Mouse (Mus musculus) urinary bladder, adult 2 months (tissue): ENCODE measurements around the gene Zkscan16. TPM values are rescaled to one million over a fixed set of nuclear protein-coding genes. Genes with fewer than 3 reads are reported as not detected.

ENCODE experiments used
- DNase-seq: peaks from one replicate; pipeline ENCODE4 v3.0.0; 2022; ENCODE audit warnings: low spot score
- polyA plus RNA-seq: library from polyadenylated mRNA; depleted of rRNA; stranded (reverse); fragments of >200 nt; gene quantifications from 2 replicates; pipeline ENCODE4 v1.2.3, GENCODE M21; 2012

The Zkscan16 gene
- polyA plus RNA-seq, 1 experiment: 0.06 TPM

GRCm38 (mm10) chr4:58935846-58936245 lies 7.6 kb upstream of the Zkscan16 start:
- DNase-seq: no peak

- no peak for DNase-seq
Measured at GRCm38 (mm10) chr4:58941638-58942037, 1.8 kb upstream of the Zkscan16 start.

GRCm38 (mm10) chr4:58942942-58943341 lies 486 bp upstream of the Zkscan16 start:
- DNase-seq: no peak

- no peak for DNase-seq
Measured at GRCm38 (mm10) chr4:58944206-58944553, 752 bp downstream of the Zkscan16 start.

GRCm38 (mm10) chr4:58944695-58945094 lies 1.3 kb downstream of the Zkscan16 start:
- DNase-seq: no peak

GRCm38 (mm10) chr4:58948391-58948790 lies 5.0 kb downstream of the Zkscan16 start:
- DNase-seq: no peak

GRCm38 (mm10) chr4:58952630-58953029 lies 9.2 kb downstream of the Zkscan16 start:
- no peak for DNase-seq

GRCm38 (mm10) chr4:58961719-58962118 lies 18.3 kb downstream of the Zkscan16 start:
- no peak for DNase-seq

GRCm38 (mm10) chr4:58963271-58963670 lies 19.8 kb downstream of the Zkscan16 start:
- DNase-seq: no peak

GRCm38 (mm10) chr4:58965136-58965535 lies 21.7 kb downstream of the Zkscan16 start:
- no peak for DNase-seq

- no peak for DNase-seq
Measured at GRCm38 (mm10) chr4:58970678-58971077, 27.2 kb downstream of the Zkscan16 start.

GRCm38 (mm10) chr4:58975711-58976110 lies 32.3 kb downstream of the Zkscan16 start:
- no peak for DNase-seq

GRCm38 (mm10) chr4:58981421-58981820 lies 38.0 kb downstream of the Zkscan16 start:
- DNase-seq: no peak

GRCm38 (mm10) chr4:58982806-58983205 lies 39.4 kb downstream of the Zkscan16 start:
- no peak for DNase-seq

GRCm38 (mm10) chr4:58985157-58985648 lies 41.8 kb downstream of the Zkscan16 start:
- peak; percentile 75 for DNase-seq

- DNase-seq: peak; percentile 65
Measured at GRCm38 (mm10) chr4:58986540-58987190, 43.2 kb downstream of the Zkscan16 start, which contains the start of gene Ptgr1. Gene Ptgr1 (minus strand): TSS chr4:58987119.

- no peak for DNase-seq
Measured at GRCm38 (mm10) chr4:58989303-58989898, 46.0 kb downstream of the Zkscan16 start.

- DNase-seq: no peak
Measured at GRCm38 (mm10) chr4:58990609-58991434, 47.4 kb downstream of the Zkscan16 start.

- DNase-seq: no peak
Measured at GRCm38 (mm10) chr4:58992195-58992594, 48.8 kb downstream of the Zkscan16 start.

- DNase-seq: no peak
Measured at GRCm38 (mm10) chr4:58994762-58995161, 51.3 kb downstream of the Zkscan16 start, which contains the start of gene Dnajc25. Gene Dnajc25 (plus strand): TSS chr4:58995062.

- no peak for DNase-seq
Measured at GRCm38 (mm10) chr4:58995251-58995693, 51.8 kb downstream of the Zkscan16 start.

GRCm38 (mm10) chr4:58997081-58997480 lies 53.7 kb downstream of the Zkscan16 start:
- DNase-seq: no peak
